Mouse (Mus musculus): ENCODE measurements around the gene Ndufs7.

Ndufs7 gene

DNA sequence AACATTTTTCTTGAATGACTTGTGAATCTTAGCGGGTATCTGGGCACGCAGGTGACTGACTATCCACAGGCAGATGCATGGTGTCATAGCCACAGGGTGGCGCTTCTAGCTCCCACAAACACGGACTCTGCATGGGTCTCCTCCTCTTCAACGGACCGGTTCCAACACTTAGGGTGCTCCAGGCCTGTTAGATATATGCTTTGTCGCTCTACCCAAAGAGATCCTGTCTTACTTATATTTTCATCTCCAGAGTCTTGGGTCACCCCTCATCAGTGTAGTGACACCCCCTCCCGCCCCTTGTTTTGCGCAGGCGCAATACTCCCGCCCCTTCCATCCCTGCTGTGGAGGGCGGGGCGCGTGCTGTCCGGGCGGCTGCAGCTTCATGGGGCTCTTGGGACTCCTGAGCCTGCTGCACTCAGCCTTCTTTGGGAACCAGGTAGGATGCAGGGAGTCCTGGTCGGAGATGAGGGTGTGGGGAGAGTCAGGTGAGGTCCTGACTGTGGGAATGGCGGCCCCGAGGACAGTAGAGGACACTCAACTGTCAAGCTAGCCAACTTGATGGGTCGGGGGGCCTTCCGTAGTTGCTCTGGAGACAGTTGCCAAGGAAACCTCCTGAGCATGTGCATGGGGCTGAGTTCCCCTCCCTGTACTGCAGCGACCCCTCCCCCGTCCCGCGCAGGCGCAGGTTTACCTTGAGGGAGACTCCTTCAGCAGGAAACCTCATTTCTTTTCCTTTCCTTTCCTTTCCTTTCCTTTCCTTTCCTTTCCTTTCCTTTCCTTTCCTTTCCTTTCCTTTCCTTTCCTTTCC lies 46.9 kb downstream of the Ndufs7 start, which contains the start of gene Apc2:
Gene Apc2 (plus strand): TSS at position 360 of the 808 bp plus-strand sequence.
- DNase-seq = peak; percentile 65

DNA sequence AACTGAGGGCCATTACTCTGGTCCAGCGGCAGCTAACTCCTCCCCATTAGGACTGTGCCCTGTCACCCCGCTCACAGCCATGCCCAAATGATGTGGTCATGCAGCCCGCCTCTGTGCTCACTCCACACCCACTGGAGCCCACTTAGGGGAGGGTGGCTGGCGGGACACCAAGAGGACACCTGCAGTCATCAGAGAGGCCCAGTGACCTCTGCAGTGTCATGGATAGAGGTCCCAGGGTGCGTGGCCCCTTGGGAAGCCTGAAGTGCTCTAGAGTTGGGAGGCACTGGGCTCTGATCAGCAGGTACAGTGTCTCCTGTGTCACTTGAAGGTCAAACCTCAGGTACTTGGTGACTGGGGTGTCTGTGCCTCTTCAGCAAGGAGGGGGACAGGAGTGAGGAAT lies 47.9 kb downstream of the Ndufs7 start:
- no peak for DNase-seq

DNA sequence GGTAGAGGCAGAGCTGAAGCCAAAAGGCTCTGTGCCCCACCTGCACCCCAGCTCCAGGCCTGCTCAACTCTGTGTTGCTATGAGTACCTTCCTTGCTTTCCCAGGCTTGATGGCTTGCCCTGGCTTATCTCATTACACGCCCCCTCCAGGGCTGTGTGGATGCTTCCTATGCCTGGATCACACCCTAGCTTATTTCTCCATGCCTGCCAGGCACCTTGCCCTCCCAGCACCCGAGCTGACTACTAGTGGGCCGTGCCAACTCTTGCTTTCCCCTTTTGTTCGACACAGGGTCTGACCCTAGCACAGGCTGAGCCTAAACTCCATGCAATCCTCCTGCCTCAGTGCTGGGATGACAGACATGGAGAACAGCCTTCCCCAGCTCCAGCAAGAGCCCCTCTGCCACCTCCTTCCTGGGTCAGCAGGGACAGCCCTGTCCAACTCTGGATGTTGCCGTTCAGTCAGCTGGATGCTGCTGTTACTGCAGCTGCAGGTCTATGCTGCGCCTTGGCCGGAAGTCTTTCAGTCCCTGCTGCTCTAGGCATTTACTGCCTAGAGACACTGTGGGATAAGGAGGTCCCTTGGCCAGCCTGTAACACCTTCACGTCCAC lies 48.7 kb downstream of the Ndufs7 start:
- DNase-seq = no peak

DNA sequence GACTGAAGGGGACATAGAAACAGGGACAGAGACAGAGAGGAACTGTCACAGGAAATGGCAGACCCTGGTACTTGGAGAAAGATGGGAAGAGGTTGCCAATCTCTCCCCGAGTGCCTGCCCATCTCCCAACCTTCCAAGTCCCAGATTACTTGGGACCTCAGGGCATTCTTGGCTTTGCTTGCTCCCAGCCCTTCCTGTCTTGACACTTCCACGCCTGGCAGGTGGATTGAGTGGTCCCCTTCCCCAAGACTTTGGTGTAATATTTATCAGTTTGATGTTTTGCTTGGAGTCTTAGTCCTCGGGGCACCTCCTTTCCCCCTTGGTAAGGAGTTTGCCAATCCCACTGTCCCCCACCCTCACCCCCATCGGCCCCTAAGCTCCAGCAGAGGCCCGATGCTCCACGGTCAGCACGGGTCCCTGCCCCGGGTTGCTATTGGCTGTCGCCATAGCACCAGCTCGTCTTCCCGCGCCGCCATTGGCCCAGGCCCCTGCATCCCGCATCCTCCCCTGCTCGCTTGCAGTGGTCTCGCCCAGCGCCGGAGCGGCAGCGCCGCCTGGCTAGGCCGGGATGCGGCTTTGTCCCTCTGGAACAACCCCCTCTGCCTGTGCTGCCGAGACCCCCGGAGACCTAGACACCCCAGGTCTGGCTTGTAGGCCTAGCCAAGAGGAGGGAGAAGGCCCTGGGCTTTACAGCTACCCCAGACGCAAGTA lies 49.8 kb downstream of the Ndufs7 start:
- no peak for DNase-seq

DNA sequence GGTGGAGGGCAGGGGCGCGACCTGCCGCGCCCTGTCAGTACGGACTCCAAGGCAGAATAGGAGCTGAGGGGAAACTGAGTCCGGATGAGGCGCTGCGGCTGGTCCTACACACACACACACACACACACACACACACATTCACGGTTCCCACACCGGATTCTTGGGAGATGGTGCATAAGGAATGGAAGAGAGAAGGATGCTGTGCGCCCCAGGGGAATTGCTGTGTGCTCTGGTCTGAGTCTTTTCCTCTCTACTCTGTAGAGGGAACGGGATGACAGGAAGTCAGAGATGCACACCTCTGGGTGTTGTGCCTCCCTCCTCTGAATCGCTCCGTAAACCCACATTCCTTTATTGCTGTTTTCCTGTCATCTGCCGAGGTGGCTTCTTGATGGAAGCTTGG lies 50.4 kb downstream of the Ndufs7 start:
- no peak for DNase-seq

DNA sequence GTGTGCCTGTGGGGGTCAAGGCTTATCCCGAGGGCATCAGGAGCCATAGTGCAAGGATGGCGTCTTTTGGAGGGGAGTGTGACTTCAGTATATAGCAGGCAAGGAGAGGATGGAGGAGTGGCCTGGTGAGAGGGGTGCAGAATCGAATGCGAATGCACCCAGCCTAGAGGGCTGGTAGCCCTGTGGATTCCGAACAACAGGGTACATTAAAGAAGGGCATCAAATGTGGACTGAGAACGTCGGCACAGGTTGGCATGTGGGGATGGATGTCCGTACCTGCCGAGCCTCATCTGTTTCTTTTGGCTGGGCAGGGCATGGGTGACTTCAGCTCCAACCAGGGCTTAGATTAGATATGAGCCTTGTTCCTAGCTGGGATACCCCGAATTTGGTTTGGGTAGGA lies 50.9 kb downstream of the Ndufs7 start:
- no peak for DNase-seq

DNA sequence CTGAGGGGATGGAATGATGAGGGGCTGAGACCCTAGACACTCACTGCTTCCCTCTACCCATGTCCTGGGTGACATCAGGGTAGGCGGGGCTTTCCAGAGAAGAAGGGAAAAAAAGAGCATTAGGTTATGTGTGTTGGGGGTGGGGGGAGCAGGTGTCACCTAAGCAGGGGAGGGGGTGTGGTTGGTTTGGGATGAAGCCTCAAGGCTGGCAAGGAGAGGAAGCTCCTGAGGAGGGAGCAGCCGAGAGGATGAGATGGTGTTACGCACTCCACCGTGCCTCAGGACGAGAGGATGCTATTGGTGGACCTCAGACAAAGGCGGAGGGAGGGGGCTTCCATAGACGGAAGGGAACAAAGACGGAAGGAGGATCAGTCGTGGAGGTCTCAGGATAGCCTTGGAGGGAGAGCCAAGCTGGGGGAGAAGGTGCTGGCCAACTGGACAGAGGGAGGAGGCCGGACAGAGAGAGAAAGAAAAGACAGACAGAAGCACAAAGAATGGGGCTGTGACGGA lies 51.8 kb downstream of the Ndufs7 start:
- DNase-seq = no peak

DNA sequence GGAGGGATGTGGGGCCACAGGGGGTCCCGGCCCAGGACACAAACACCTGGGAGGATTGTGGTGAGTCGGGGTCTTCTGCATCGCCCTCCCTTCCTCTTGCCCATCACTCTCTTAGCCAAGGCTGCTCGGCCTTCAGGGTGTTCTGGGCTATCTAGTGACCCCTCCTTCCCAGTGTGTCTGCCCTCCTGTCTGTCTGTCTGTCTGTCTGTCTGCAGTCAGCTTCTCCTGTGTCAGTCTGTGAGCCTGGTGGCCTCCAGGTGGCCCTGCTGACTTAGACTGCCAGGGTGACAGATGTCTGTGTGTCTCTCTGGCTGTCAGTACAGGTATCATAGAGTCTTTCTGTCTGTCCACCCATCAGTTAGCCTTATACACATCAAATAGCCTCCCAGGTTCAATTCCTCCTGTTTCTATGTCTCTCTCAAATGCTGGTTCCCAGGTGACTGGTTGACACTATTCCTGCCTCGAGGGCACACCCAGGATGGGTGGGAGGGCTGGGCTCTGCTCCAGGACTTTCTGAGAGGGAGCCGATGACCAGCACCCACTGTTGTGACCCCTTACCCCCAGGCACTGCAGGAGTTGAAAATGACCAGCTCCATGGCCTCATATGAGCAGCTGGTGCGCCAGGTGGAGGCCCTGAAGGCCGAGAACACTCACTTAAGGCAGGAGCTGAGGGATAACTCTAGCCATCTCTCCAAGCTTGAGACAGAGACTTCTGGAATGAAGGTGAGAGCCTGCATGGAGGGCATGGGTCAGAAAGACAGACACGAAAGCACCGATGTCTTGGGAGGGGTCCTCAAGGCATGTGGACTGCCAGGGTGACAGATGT lies 52.5 kb downstream of the Ndufs7 start:
- DNase-seq = no peak

DNA sequence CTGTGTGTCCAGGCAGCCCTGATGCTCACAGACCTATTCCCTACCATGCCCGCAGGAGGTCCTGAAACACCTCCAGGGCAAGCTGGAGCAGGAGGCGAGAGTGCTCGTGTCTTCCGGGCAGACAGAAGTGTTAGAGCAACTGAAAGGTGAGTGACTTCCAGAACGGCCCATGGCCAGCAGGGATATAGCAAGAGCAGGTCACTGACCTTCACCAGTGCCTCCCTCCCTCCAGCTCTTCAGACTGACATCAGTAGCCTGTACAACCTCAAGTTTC lies 53.1 kb downstream of the Ndufs7 start:
- DNase-seq = no peak

DNA sequence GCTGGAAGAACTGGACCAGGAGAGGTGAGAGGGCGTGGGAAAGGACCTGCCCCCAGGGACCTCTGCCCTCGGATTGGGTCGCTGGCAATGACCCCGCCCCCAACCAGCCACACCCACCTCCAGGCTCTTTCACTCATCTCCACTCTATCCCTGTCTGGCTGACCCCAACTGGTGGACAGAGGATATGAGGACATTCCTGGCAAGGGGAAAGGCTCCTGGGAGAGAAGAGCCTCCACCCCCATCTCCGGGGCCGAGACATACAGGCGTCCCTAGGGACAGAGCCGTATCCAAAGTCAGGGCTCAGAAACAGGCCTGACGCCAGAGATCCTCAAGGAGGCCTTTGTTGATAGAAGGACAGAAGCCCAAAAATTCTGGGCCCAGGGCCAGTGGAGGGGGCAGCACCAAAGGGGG lies 53.6 kb downstream of the Ndufs7 start:
- no peak for DNase-seq

DNA sequence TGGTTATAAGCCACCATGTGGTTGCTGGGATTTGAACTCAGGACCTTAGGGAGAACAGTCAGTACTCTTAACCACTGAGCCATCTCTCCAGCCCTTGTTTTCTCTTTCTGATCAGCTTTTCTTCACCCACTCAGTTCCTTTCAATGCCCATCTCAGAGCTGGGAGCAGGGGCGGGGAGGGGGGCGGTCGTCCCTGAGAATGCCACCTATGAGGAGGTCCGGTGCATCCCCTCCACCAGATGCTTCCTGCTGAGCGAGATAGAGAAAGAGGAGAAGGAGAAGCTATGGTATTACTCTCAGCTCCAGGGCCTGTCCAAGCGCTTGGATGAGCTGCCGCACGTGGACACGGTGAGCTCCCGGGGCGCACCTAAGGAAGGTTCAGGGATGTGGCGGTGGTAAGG lies 55.5 kb downstream of the Ndufs7 start:
- no peak for DNase-seq

DNA sequence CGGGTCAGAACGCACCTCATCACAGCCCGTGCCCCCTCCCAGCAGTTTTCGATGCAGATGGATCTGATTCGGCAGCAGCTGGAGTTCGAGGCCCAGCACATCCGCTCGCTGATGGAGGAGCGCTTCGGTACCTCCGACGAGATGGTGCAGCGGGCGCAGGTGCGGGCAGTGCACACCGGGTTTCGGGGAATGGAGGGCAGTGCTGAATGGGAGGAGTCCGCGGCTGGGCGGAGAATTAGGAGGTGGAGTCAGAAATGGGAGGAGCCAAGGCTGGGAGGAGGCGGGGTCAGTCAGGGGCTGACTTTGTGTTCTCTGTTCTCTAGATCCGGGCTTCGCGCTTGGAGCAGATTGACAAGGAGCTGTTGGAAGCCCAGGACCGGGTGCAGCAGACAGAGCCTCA lies 55.9 kb downstream of the Ndufs7 start:
- peak; percentile 52 for DNase-seq

Measured in thymus, postnatal 14 days (tissue).